ENCODE assay signal across 13 mouse cellular contexts in genomic region chr14:33797551-33798303, GRCm38 (mm10).
DNase-seq lines count a peak whose midpoint lies in the region; ATAC-seq lines count a peak whose summit lies in the region.
"Had no signal": no experiment of that assay in that cellular context is flagged by ENCODE, and none has a peak within 500 bp of the region (broad histone marks: within the 10 kb centered on the region; RNA-seq: fewer than 3 reads in every experiment).

No protein-coding gene starts in this region.

- peak overlapping the region; percentile 8; the same call in 1 of the 2 replicates for H3K4me2 ChIP-seq in forebrain, embryonic 15.5 days (replicated peaks)
- H3K4me2 ChIP-seq in neural tube, embryonic 13.5 days, result no peak overlapping the region; the same call in 1 of the 2 replicates
- H3K4me2 ChIP-seq in limb, embryonic 13.5 days (replicated peaks), result peak overlapping the region; percentile 40
- H3K4me2 ChIP-seq: heart, embryonic 11.5 days; liver, embryonic 13.5 days had no signal

- no peak overlapping the region for H3K4me3 ChIP-seq in forebrain, embryonic 15.5 days
- no peak overlapping the region for H3K4me3 ChIP-seq in forebrain, embryonic 10.5 days
- no peak overlapping the region for H3K4me3 ChIP-seq in neural tube, embryonic 13.5 days
- H3K4me3 ChIP-seq in limb, embryonic 13.5 days, result no peak overlapping the region
- H3K4me3 ChIP-seq: liver, embryonic 13.5 days had no signal

- peak overlapping the region; percentile 28; the same call in 1 of the 2 replicates for H3K27ac ChIP-seq in forebrain, embryonic 15.5 days (replicated peaks)
- no peak overlapping the region for H3K27ac ChIP-seq in forebrain, embryonic 10.5 days
- H3K27ac ChIP-seq in neural tube, embryonic 13.5 days (replicated peaks), result peak overlapping the region; percentile 65
- H3K27ac ChIP-seq in limb, embryonic 13.5 days, result peak overlapping the region; percentile 29; the same call in 1 of the 2 replicates
- H3K27ac ChIP-seq: liver, embryonic 13.5 days had no signal

- H3K9ac ChIP-seq in forebrain, embryonic 15.5 days (replicated peaks), result no peak overlapping the region; the same call in 1 of the 2 replicates
- H3K9ac ChIP-seq in neural tube, embryonic 13.5 days, result no peak overlapping the region
- no peak overlapping the region for H3K9ac ChIP-seq in limb, embryonic 13.5 days
- H3K9ac ChIP-seq: liver, embryonic 13.5 days had no signal

- no peaks in the 10 kb centered on the region for H3K27me3 ChIP-seq in forebrain, embryonic 15.5 days
- H3K27me3 ChIP-seq in forebrain, embryonic 10.5 days (ENCODE audit: poor library complexity, severe bottlenecking), result no peaks in the 10 kb centered on the region
- no peaks in the 10 kb centered on the region for H3K27me3 ChIP-seq in neural tube, embryonic 13.5 days
- H3K27me3 ChIP-seq in limb, embryonic 13.5 days, result no peaks in the 10 kb centered on the region; the same call in 1 of the 2 replicates
- H3K27me3 ChIP-seq: liver, embryonic 13.5 days had no signal

- ATAC-seq in forebrain, embryonic 15.5 days (replicated peaks), result peak; percentile 72
- ATAC-seq in neural tube, embryonic 13.5 days (ENCODE audit: low read depth), result peak; percentile 63
- peak; percentile 63 for ATAC-seq in limb, embryonic 13.5 days (ENCODE audit: low FRiP score, low read depth)
- ATAC-seq in cerebellum, adult (ENCODE audit: insufficient number of reproducible peaks, low FRiP score, low TSS enrichment), result no peak

- no peaks in the 10 kb centered on the region for H3K36me3 ChIP-seq in forebrain, embryonic 15.5 days
- no peaks in the 10 kb centered on the region for H3K36me3 ChIP-seq in forebrain, embryonic 10.5 days (replicated peaks)
- no peaks in the 10 kb centered on the region for H3K36me3 ChIP-seq in neural tube, embryonic 13.5 days
- no peaks in the 10 kb centered on the region for H3K36me3 ChIP-seq in limb, embryonic 13.5 days
- H3K36me3 ChIP-seq: liver, embryonic 13.5 days had no signal

- WGBS in forebrain, embryonic 15.5 days, result 35% methylated on average over 15 of the region's 15 CpGs
- 70% methylated on average over 15 of the region's 15 CpGs for WGBS in forebrain, embryonic 10.5 days
- 53% methylated on average over 15 of the region's 15 CpGs for WGBS in neural tube, embryonic 13.5 days
- 38% methylated on average over 15 of the region's 15 CpGs for WGBS in limb, embryonic 13.5 days

- H3K9me3 ChIP-seq in forebrain, embryonic 15.5 days, result no peaks in the 10 kb centered on the region
- H3K9me3 ChIP-seq in forebrain, embryonic 10.5 days, result no peaks in the 10 kb centered on the region
- H3K9me3 ChIP-seq in neural tube, embryonic 13.5 days, result no peaks in the 10 kb centered on the region
- H3K9me3 ChIP-seq in limb, embryonic 13.5 days, result 0 out of 2 replicates have a peak, but pooled peaks cover 4% of the 10 kb centered on the region
- H3K9me3 ChIP-seq: liver, embryonic 13.5 days had no signal

- DNase-seq in forebrain, embryonic 10.5 days (ENCODE audit: extremely low spot score, low spot score), result no peak
- DNase-seq in neural tube, embryonic 10.5 days (ENCODE audit: extremely low spot score, low spot score), result no peak
- no peak for DNase-seq in right cerebral cortex, postnatal 36 days (ENCODE audit: low spot score in 2 of 2)
- DNase-seq in left cerebral cortex, adult 11 months (ENCODE audit: low spot score), result no peak
- DNase-seq: B cell, adult 2 months; kidney, adult 18-20 months; liver, embryonic 13.5 days; right cerebral cortex, postnatal 14 days had no signal

- peaks cover 13% of the 10 kb centered on the region; the same call in 1 of the 2 replicates for H3K4me1 ChIP-seq in forebrain, embryonic 15.5 days
- H3K4me1 ChIP-seq in forebrain, embryonic 10.5 days, result peaks cover 20% of the 10 kb centered on the region
- H3K4me1 ChIP-seq in neural tube, embryonic 13.5 days (replicated peaks), result peaks cover 29% of the 10 kb centered on the region
- H3K4me1 ChIP-seq in limb, embryonic 13.5 days, result peaks cover 45% of the 10 kb centered on the region
- H3K4me1 ChIP-seq: liver, embryonic 13.5 days had no signal
